Mouse (Mus musculus): Measurements from ENCODE around the gene Ppil4.

Ppil4 gene

DNA sequence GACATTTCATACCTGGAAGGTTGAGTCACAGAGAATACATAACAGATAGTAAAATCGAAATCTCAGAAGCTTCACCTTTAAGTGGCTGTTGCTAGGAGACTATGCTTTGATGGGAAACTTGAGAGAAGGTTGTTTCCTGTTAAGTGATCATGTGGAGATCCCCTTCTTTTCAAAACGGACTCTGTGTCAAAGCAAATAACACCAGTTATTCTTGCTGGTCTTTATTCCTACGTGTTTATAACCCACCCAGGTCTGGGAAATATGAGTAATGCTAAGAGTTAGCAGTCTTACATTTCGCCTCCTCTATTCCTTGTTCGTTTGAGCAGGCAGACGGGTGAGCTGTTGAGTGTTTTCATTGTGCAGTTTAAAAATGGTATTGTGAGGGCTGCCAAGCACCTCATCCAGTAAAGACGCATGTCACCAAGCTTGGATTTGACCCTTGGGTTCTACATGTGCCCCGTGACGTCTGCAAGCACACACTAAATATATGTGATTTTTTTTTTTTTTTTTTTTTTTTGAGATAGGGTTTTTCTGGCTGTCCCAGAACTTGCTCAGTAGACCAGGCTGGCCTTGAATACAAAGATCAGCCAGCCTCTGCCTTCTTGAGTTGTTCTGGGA lies 32.1 kb downstream of the Ppil4 start:
- DNase-seq (ENCODE audit: low read depth, low spot score): peak; percentile 87

GRCm38 (mm10) chr10:7825281-7825665 lies 32.6 kb downstream of the Ppil4 start:
- no peak for DNase-seq (ENCODE audit: low read depth, low spot score)

- DNase-seq (ENCODE audit: low read depth, low spot score): peak; percentile 78
These were observed 33.4 kb downstream of the Ppil4 start for GRCm38 (mm10) chr10:7826106-7826505.

DNA sequence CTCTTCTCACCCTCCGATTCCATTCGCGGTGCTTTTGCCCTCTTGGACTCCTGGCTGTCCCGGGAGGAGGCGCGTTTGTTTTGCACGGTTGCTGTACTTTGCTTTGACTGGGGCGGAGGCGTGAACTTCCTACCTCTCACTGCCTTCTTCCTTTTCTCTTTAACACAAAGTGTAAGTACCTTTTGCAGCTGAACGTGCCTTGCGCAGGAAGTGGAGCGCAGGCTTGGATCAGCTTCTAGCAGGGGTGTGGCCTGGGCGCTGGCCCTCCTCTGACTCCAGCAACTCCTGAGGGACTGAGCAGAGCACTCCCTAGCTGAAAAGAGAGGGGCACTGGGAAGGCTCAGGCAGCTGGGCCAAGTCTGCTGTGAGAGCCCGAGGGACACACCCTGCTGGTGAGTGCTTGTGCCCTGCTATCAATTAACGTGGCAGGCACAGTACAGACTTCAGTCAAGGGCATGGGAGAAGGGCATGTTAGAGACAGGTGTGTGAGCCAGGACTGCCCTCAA lies 39.5 kb downstream of the Ppil4 start, which contains the start of gene Zc3h12d:
Gene Zc3h12d, plus strand, starts transcription at position 300 of the 506 bp plus-strand sequence.
- peak; percentile 83 for DNase-seq (ENCODE audit: low read depth, low spot score)

- DNase-seq (ENCODE audit: low read depth, low spot score): peak; percentile 59
These were observed 40.9 kb downstream of the Ppil4 start for GRCm38 (mm10) chr10:7833377-7834165.

- peak; percentile 58 for DNase-seq (ENCODE audit: low read depth, low spot score)
These were observed 42.1 kb downstream of the Ppil4 start for GRCm38 (mm10) chr10:7834671-7835225.

GRCm38 (mm10) chr10:7836902-7837301 lies 44.2 kb downstream of the Ppil4 start:
- no peak for DNase-seq (ENCODE audit: low read depth, low spot score)

- no peak for DNase-seq (ENCODE audit: low read depth, low spot score)
These were observed 44.8 kb downstream of the Ppil4 start for GRCm38 (mm10) chr10:7837446-7837845.

DNA sequence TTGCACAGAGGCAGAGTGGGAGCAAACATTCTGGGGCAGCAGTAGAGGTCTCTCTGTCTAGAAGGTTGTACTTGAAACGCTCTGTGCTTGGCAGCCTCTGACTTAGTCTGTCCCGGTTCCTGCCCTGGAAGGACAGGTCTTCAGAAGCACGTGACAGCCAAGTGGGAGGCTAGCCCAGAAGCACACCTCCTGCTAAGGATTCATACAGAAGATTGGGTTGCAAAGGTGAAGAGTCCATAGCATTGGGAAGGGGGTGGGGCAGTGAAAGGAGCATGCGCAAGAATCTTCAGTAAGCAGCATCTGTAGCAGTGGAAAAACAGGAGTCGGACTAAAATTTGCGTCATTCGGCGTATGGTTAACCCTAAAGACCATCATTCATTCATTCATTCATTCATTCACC lies 45.3 kb downstream of the Ppil4 start:
- peak; percentile 52 for DNase-seq (ENCODE audit: low read depth, low spot score)

DNA sequence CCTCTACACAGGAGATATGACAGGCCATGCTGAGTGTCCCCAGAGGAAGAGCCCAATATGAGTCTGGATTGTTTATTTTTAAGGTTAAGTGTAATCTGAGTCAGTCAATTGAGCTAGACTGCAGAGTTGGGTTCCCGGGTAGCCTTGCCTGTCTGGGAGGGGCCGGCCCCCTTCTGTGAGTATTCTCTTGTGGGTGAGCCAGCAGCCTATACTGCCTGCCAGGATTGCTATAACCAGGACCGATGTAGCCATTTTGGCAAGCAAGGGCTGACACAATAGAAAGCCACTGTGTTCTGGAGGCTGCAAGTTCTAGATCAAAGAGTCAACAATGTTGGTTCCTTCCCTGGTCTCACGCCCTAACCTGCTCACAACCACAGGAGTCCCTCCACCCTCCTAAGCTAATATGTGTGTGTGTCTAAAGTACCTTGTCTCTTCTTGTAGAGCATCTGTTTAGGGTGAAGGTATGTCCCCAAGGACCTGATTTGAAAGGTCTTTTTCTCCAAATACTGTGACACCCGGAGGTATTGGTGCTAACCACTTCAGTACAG lies 46.3 kb downstream of the Ppil4 start:
- peak; percentile 54 for DNase-seq (ENCODE audit: low read depth, low spot score)

DNA sequence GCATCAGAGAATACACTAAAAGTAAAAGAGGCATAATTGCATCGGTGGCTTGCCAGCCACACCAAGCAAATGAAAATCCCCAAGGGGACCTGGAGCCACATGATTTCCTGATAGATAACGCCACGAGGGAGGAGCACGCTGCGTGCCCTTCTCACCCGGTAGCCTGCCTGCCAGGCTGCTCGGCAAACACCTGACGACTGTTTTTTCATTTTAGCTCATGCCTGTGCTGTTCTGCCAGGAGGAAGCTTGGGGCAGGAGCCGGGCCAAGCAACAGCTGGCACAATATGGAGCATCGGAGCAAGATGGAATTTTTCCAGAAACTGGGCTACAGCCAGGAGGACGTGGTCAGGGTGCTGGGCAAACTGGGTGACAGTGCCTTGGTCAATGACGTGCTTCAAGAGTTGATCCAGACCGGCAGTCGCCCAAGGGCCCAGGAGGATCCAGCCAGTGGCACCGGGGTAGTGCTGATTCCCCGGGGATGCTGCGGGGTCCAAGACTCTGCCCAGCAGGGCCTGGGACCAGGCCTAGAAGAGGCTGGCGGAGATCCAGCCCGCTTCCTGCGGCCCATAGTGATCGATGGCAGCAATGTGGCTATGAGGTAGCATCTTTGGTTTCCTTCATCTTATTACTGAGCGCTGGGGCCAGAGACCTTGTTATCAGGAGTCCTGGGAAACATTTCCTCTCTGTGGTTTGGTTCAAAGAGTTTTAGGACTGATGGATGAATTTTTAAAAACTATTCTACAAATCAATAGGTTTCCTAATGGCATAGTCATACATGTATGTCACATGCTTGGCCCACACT lies 47.1 kb downstream of the Ppil4 start:
- peak; percentile 84 for DNase-seq (ENCODE audit: low read depth, low spot score)

GRCm38 (mm10) chr10:7840353-7840733 lies 47.7 kb downstream of the Ppil4 start:
- no peak for DNase-seq (ENCODE audit: low read depth, low spot score)

DNA sequence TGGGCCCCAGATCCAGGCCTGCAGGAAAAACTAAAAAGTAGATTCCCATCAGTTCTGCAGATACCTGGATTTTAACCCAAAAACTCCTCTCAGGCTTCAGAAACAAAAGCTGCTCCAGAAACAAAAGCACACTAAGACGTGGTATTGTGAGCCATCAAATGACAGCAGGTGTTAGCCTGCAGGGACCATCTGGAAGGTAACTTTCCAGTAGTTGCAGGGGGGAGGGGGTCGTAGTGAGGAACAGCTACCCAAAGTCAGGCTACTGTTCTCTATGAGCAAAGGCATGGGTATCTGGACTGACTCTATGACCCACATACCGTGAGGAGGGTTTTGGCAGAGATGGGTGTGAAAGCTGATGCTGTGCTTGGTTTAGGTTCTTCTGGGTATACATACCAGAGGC lies 48.1 kb downstream of the Ppil4 start:
- no peak for DNase-seq (ENCODE audit: low read depth, low spot score)

GRCm38 (mm10) chr10:7841571-7842080 lies 48.9 kb downstream of the Ppil4 start:
- no peak for DNase-seq (ENCODE audit: low read depth, low spot score)

- DNase-seq (ENCODE audit: low read depth, low spot score): peak; percentile 64
These were observed 50.5 kb downstream of the Ppil4 start for GRCm38 (mm10) chr10:7843181-7843580.

- peak; percentile 63 for DNase-seq (ENCODE audit: low read depth, low spot score)
These were observed 51.5 kb downstream of the Ppil4 start for GRCm38 (mm10) chr10:7844161-7844560.

DNA sequence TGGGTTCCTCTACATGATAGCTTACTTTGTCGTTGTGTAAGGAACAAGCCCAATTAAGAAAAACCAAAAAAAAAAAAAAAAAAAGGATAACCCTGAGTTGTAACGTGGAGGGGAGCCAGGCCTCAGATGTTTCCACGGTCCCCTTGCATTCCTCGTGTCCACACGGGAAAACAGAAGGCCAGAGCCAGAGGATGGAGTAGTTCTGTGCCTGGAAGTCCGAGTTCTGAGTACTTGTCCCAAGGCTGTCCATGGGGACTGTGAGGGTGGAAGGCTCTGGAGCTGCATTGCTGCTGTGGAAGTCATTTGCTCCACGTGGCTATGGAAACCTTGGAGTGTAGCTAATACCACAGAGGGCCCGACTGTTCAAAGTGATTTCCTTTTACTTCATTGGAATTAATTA lies 52.4 kb downstream of the Ppil4 start:
- no peak for DNase-seq (ENCODE audit: low read depth, low spot score)

DNA sequence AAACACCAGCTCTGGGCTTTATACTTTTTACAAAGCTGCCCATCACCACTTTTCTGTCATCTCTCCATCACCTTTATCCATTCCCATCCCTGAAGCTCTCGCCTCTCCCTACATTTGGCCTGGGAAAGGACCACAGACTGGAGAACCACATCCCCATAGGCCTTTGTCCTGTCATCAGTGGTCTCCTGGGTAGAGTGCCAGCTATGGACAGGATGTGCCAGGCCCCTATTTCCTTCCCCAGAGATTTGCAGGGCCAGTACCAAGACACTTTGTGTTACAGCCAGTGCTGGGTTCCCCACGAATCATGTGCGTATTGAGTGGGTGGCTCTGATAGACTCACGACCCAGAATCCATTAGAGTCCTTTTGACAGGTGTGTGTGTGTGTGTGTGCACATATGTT lies 53.3 kb downstream of the Ppil4 start:
- DNase-seq (ENCODE audit: low read depth, low spot score): no peak

DNA sequence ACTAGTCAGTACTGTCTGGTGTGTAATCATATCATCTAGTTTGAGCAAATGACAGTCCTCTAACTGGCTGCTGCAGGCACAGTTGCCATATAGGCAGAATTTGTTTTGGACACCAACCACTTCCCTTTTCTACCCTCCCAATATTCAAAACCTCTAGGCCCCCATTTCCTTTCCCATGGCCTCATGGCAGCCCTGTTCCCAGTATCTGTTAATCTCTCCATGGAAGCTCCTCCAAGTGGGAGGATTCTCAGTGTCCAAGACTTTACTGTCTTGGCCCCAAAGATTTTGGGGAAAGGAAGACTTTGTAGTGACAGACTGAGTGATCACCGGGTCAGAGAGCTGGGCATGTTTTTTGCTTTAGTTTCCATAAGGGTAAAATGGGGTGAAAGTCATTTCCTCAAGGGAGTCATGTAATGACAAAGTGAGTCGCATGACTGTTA lies 54.5 kb downstream of the Ppil4 start:
- DNase-seq (ENCODE audit: low read depth, low spot score): no peak

DNA sequence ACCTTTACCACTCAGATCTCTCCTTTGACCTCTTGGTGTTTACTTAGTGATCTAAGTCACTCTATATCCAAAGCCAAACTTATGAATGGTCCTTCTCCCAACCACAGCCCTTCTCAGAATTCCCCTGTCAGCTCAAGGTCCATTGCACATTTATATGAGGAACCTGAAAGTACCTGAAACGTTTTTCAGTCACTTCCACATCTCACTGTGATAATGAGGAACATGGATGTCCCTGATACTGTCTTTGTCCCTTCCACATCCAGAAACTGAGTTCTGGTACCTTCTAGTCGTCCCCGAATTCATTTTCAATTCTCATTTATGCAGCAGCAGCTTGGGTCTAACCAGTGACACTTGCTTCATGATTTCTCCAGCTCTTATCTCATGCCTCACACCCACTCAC lies 59.2 kb downstream of the Ppil4 start:
- no peak for DNase-seq (ENCODE audit: low read depth, low spot score)

DNA sequence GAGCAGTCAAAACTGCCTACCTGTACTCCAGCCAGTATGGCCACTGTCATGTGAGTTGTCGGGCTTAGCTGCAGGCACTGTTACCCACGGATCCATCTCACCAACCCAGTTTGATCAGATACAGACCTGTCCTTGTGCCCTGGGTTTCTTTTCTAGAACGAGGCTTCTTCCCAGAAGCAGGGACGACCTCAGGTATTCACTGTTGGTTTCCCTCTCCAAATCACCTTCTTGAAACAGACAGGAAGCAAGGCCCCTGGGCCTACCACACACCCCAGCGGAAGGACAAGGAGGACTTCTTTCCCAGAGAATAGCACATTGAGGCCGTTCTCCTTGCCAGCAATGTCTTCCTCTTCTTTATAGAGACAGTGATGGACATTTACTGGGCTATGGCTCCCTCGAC lies 67.8 kb downstream of the Ppil4 start:
- no peak for DNase-seq (ENCODE audit: low read depth, low spot score)
